Mouse (Mus musculus): Measurements from ENCODE around the gene Larp4b. TPM values are rescaled to one million over a fixed set of nuclear protein-coding genes. Genes with fewer than 3 reads are reported as not detected.

Gene Larp4b
- polyA plus RNA-seq, 1 experiment: 24.1 TPM

DNA sequence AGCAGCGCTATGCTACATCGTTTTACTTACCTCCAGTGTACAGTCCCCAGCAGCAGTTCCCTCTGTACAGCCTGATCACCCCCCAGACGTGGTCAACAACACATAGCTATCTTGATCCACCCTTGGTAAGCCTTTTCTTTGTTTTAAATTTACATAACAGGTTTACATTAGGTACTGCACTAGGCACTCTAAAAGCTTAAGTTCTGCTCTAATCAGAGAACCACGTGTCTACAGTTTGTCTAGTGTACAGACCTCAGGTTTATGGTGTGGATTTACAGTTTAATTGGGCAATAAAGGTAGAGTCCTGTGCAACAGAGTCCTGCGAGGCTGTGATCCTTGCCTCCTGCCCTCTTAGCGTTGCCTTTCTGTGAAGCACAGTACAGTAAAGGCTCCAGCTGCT is 57.4 kb downstream of the Larp4b start:
- Histone ChIP-seq H3K27me3 (ENCODE audit: control insufficient read depth, insufficient read depth, low read length) (no peaks in the 10 kb centered on the region), H3K4me3 (ENCODE audit: control insufficient read depth, insufficient read depth, low read length) (no peak overlapping the region), H3K4me1 (replicated peaks; ENCODE audit: control insufficient read depth, insufficient read depth, low read length) (peaks cover 3% of the 10 kb centered on the region), H3K27ac (ENCODE audit: control insufficient read depth, insufficient read depth, low read length) (no peak overlapping the region), H3K36me3 (ENCODE audit: control insufficient read depth, insufficient read depth, low read length) (peaks cover 66% of the 10 kb centered on the region)
- DNase-seq: no peak
- WGBS: 98% methylated on average over 6 of the region's 6 CpGs
- TF ChIP-seq POLR2A (IDR thresholded peaks at IDR 0.05; ENCODE audit: control insufficient read depth, extremely low read depth, insufficient read depth, low read length, poor library complexity) (no peak), CTCF (IDR thresholded peaks at IDR 0.05; ENCODE audit: borderline replicate concordance, control insufficient read depth, extremely low read depth, insufficient read depth, low read length, poor library complexity) (no peak)

DNA sequence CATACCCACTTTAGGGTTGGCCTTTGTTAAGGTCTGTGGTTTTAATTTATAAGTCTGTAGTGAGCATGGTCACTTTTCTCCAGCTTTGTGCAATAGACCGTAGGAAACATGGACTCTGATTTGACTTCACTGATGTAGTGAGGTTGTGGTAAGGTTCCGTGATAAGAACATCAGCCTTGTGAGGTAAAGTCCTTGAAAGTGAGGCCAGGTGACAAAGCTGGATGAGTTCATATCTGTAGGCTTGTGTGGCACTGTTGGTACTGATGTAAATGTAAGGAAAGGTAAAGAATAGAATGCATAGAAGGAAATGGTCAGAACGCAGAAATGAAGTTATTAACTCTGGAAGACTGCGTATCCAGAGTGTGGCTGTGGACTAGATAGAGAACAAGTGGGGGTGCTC is 57.9 kb downstream of the Larp4b start:
- Histone ChIP-seq H3K27ac (ENCODE audit: control insufficient read depth, insufficient read depth, low read length) (no peak overlapping the region), H3K4me1 (replicated peaks; ENCODE audit: control insufficient read depth, insufficient read depth, low read length) (peaks cover 3% of the 10 kb centered on the region), H3K4me3 (ENCODE audit: control insufficient read depth, insufficient read depth, low read length) (no peak overlapping the region), H3K27me3 (ENCODE audit: control insufficient read depth, insufficient read depth, low read length) (no peaks in the 10 kb centered on the region), H3K36me3 (ENCODE audit: control insufficient read depth, insufficient read depth, low read length) (peaks cover 67% of the 10 kb centered on the region)
- TF ChIP-seq POLR2A (IDR thresholded peaks at IDR 0.05; ENCODE audit: control insufficient read depth, extremely low read depth, insufficient read depth, low read length, poor library complexity) (no peak), CTCF (IDR thresholded peaks at IDR 0.05; ENCODE audit: borderline replicate concordance, control insufficient read depth, extremely low read depth, insufficient read depth, low read length, poor library complexity) (no peak)
- DNase-seq: no peak
- WGBS: 99% methylated on average over 4 of the region's 4 CpGs

DNA sequence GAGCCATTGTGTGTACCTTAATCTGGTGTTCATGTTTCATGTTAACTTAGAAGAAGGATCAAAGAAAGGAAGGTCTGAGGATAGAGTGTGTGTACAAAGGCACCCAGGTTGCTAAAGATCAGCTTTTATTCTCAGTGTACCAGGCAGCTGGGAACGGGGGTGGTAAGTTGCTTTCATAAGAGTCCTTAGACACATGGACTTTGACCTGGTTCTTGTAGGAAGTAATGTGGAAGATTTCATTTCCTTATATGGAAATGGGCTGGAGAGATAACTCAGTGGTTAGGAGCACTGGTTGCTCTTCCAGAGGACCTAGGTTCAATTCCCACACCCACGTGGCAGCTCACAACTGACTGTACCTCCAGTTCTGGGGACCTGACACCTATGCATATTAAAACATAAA is 58.6 kb downstream of the Larp4b start:
- no peak overlapping the region for H3K27ac ChIP-seq (ENCODE audit: control insufficient read depth, insufficient read depth, low read length)

DNA sequence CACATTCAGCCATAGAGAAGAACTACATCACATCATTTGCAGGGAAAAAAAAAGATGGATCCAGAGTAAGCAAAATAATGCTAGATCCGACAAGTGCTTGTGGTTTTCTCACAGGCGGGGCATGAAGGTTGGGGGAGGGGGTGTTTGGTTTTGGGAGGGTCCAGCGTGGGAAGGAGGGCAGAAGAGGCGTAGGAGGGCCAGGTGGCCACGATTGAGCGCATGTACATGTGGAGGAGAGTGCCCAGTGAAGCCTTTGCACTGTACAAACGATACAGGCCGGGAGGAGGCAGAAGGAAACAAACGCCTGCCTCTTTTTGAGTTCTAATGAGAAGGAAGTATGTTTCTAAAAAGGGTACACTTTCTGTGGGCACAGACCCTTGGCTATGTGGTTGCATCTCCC is 60.1 kb downstream of the Larp4b start:
- Histone ChIP-seq H3K27me3 (ENCODE audit: control insufficient read depth, insufficient read depth, low read length) (no peaks in the 10 kb centered on the region), H3K4me3 (ENCODE audit: control insufficient read depth, insufficient read depth, low read length) (no peak overlapping the region), H3K36me3 (ENCODE audit: control insufficient read depth, insufficient read depth, low read length) (peaks cover 63% of the 10 kb centered on the region), H3K4me1 (replicated peaks; ENCODE audit: control insufficient read depth, insufficient read depth, low read length) (peaks cover 3% of the 10 kb centered on the region), H3K27ac (ENCODE audit: control insufficient read depth, insufficient read depth, low read length) (no peak overlapping the region)
- TF ChIP-seq POLR2A (IDR thresholded peaks at IDR 0.05; ENCODE audit: control insufficient read depth, extremely low read depth, insufficient read depth, low read length, poor library complexity): no peak
- WGBS: 21% methylated on average over 9 of the region's 9 CpGs
- no peak for DNase-seq

More for the DNA sequence above, 58.6 kb downstream of the Larp4b start:
- TF ChIP-seq CTCF (IDR thresholded peaks at IDR 0.05; ENCODE audit: borderline replicate concordance, control insufficient read depth, extremely low read depth, insufficient read depth, low read length, poor library complexity) (no peak), POLR2A (IDR thresholded peaks at IDR 0.05; ENCODE audit: control insufficient read depth, extremely low read depth, insufficient read depth, low read length, poor library complexity) (no peak)
- Histone ChIP-seq H3K4me3 (ENCODE audit: control insufficient read depth, insufficient read depth, low read length) (no peak overlapping the region), H3K4me1 (replicated peaks; ENCODE audit: control insufficient read depth, insufficient read depth, low read length) (peaks cover 3% of the 10 kb centered on the region), H3K27me3 (ENCODE audit: control insufficient read depth, insufficient read depth, low read length) (no peaks in the 10 kb centered on the region), H3K36me3 (ENCODE audit: control insufficient read depth, insufficient read depth, low read length) (peaks cover 63% of the 10 kb centered on the region)
- WGBS: 79% methylated on average over 2 of the region's 2 CpGs
- DNase-seq: no peak

DNA sequence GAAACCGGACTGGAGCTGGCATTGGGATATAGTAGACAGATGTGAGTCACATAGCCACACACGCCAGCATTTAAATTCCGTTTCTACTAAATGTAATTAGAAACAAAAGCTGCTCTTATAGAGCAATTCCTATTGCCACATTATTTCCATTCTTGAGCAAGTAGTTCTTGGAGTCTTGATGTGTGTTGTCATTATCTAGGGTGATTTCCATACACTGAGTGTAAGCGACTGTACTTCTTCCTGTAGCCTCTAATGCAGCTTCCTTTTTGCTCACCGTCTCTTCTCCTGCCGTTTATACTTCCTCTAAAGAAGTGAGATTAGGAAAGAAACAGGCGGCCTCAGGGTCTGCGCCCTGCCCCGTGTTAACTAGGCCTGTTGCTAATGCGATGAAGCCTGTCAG is 65.6 kb downstream of the Larp4b start:
- 95% methylated on average over 10 of the region's 10 CpGs for WGBS
- Histone ChIP-seq H3K4me3 (ENCODE audit: control insufficient read depth, insufficient read depth, low read length) (no peak overlapping the region), H3K36me3 (ENCODE audit: control insufficient read depth, insufficient read depth, low read length) (peaks cover 62% of the 10 kb centered on the region), H3K4me1 (replicated peaks; ENCODE audit: control insufficient read depth, insufficient read depth, low read length) (no peaks in the 10 kb centered on the region), H3K27me3 (ENCODE audit: control insufficient read depth, insufficient read depth, low read length) (no peaks in the 10 kb centered on the region), H3K27ac (ENCODE audit: control insufficient read depth, insufficient read depth, low read length) (no peak overlapping the region)
- TF ChIP-seq CTCF (IDR thresholded peaks at IDR 0.05; ENCODE audit: borderline replicate concordance, control insufficient read depth, extremely low read depth, insufficient read depth, low read length, poor library complexity) (no peak), POLR2A (IDR thresholded peaks at IDR 0.05; ENCODE audit: control insufficient read depth, extremely low read depth, insufficient read depth, low read length, poor library complexity) (no peak)
- DNase-seq: no peak

DNA sequence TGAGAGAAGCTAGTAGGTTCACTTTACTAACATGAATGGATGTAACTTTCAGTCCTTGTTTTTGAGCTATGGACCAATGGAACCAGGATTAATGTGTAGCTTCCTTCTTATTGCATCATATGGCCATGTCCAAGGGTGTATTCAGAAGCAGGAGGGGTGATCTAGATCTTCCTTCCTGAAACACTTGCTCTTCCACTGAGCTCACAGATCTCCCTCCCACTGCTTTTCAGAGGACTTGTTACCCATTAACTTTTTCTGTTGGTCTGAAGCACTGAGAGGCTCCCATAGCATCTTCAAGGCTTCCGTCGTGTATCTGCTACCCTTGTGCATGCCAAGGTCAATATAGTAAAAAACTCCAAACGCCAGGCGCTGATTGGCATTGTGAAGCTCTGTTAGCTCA is 69.2 kb downstream of the Larp4b start:
- DNase-seq: no peak
- Histone ChIP-seq H3K27ac (ENCODE audit: control insufficient read depth, insufficient read depth, low read length) (no peak overlapping the region), H3K36me3 (ENCODE audit: control insufficient read depth, insufficient read depth, low read length) (peaks cover 81% of the 10 kb centered on the region), H3K27me3 (ENCODE audit: control insufficient read depth, insufficient read depth, low read length) (no peaks in the 10 kb centered on the region), H3K4me1 (replicated peaks; ENCODE audit: control insufficient read depth, insufficient read depth, low read length) (no peaks in the 10 kb centered on the region), H3K4me3 (ENCODE audit: control insufficient read depth, insufficient read depth, low read length) (no peak overlapping the region)
- TF ChIP-seq CTCF (IDR thresholded peaks at IDR 0.05; ENCODE audit: borderline replicate concordance, control insufficient read depth, extremely low read depth, insufficient read depth, low read length, poor library complexity): no peak
- TF ChIP-seq POLR2A (IDR thresholded peaks at IDR 0.05; ENCODE audit: control insufficient read depth, extremely low read depth, insufficient read depth, low read length, poor library complexity): no peak
- WGBS: 98% methylated on average over 4 of the region's 4 CpGs

DNA sequence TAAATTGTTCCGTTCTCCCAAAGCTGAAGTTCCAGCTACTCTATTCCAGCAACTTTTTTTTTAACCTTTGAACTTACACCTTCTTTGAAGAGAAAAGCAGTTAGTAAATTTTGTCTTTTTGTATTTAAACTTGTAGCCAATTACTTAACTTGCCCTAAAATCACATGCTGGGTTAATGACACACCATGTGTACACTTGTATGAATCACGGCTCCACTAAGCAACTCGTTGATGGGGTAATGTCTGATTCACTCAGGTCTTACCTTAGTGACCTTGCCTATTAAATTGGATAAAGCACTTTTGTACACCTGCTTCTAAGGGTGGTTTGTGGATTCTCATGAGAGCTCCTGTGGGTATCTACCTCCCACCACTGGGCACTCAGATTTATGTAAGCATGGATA is 74.2 kb downstream of the Larp4b start:
- Histone ChIP-seq H3K4me3 (ENCODE audit: control insufficient read depth, insufficient read depth, low read length) (no peak overlapping the region), H3K36me3 (ENCODE audit: control insufficient read depth, insufficient read depth, low read length) (peaks cover 82% of the 10 kb centered on the region), H3K27ac (ENCODE audit: control insufficient read depth, insufficient read depth, low read length) (no peak overlapping the region), H3K4me1 (replicated peaks; ENCODE audit: control insufficient read depth, insufficient read depth, low read length) (no peaks in the 10 kb centered on the region), H3K27me3 (ENCODE audit: control insufficient read depth, insufficient read depth, low read length) (no peaks in the 10 kb centered on the region)
- no peak for DNase-seq
- TF ChIP-seq CTCF (IDR thresholded peaks at IDR 0.05; ENCODE audit: borderline replicate concordance, control insufficient read depth, extremely low read depth, insufficient read depth, low read length, poor library complexity) (no peak), POLR2A (IDR thresholded peaks at IDR 0.05; ENCODE audit: control insufficient read depth, extremely low read depth, insufficient read depth, low read length, poor library complexity) (no peak)
- WGBS: 97% methylated on average over 3 of the region's 3 CpGs

Measured in thymus, adult 2 months (tissue).